Mouse (Mus musculus): ENCODE data around the gene Trim71. TPM values are rescaled to one million over a fixed set of nuclear protein-coding genes. Genes with fewer than 3 reads are reported as not detected.

Trim71 gene
- polyA plus RNA-seq, 1 experiment from 2014 or later: 1.7 TPM

- no peak overlapping the region for H3K4me3 ChIP-seq
- H3K27ac ChIP-seq: peak overlapping the region; percentile 51; the same call in 1 of the 2 replicates
Measured at GRCm38 (mm10) chr9:114536628-114537027, 27.5 kb downstream of the Trim71 start.

GRCm38 (mm10) chr9:114534747-114535517 lies 29.2 kb downstream of the Trim71 start:
- H3K4me3 ChIP-seq: no peak overlapping the region
- H3K4me2 ChIP-seq: no peak overlapping the region
- H3K4me1 ChIP-seq: peaks cover 42% of the 10 kb centered on the region
- WGBS (ENCODE audit: insufficient replicate concordance): 68% methylated on average over 9 of the region's 9 CpGs
- H3K9me3 ChIP-seq (replicated peaks): no peaks in the 10 kb centered on the region
- no peaks in the 10 kb centered on the region for H3K27me3 ChIP-seq (replicated peaks)
- H3K9ac ChIP-seq: no peak overlapping the region
- no peak for ATAC-seq
- no peaks in the 10 kb centered on the region for H3K36me3 ChIP-seq
- H3K27ac ChIP-seq: no peak overlapping the region

More at GRCm38 (mm10) chr9:114536628-114537027, 27.5 kb downstream of the Trim71 start:
- Histone ChIP-seq H3K9ac (no peak overlapping the region), H3K36me3 (no peaks in the 10 kb centered on the region), H3K27me3 (replicated peaks) (no peaks in the 10 kb centered on the region), H3K4me1 (peaks cover 48% of the 10 kb centered on the region), H3K9me3 (replicated peaks) (no peaks in the 10 kb centered on the region), H3K4me2 (no peak overlapping the region)
- ATAC-seq: 0 out of 2 replicates have a peak, but pooled peaks have one; percentile 13
- 56% methylated on average over 2 of the region's 2 CpGs for WGBS (ENCODE audit: insufficient replicate concordance)

GRCm38 (mm10) chr9:114533848-114534247 lies 30.3 kb downstream of the Trim71 start:
- 58% methylated on average over 4 of the region's 4 CpGs for WGBS (ENCODE audit: insufficient replicate concordance)
- no peak overlapping the region for H3K27ac ChIP-seq
- no peaks in the 10 kb centered on the region for H3K36me3 ChIP-seq

GRCm38 (mm10) chr9:114531276-114531675 lies 32.9 kb downstream of the Trim71 start:
- H3K4me2 ChIP-seq: no peak overlapping the region

More at GRCm38 (mm10) chr9:114533848-114534247, 30.3 kb downstream of the Trim71 start:
- Histone ChIP-seq H3K4me3 (no peak overlapping the region), H3K27me3 (replicated peaks) (no peaks in the 10 kb centered on the region), H3K4me1 (peaks cover 42% of the 10 kb centered on the region), H3K9me3 (replicated peaks) (no peaks in the 10 kb centered on the region), H3K4me2 (no peak overlapping the region), H3K9ac (no peak overlapping the region)
- peak; percentile 57 for ATAC-seq

GRCm38 (mm10) chr9:114528680-114529048 lies 35.5 kb downstream of the Trim71 start:
- H3K9me3 ChIP-seq (replicated peaks): no peaks in the 10 kb centered on the region
- no peak overlapping the region for H3K9ac ChIP-seq
- WGBS (ENCODE audit: insufficient replicate concordance): 56% methylated on average over 9 of the region's 9 CpGs
- no peak overlapping the region; the same call in 1 of the 2 replicates for H3K4me2 ChIP-seq
- H3K36me3 ChIP-seq: no peaks in the 10 kb centered on the region
- H3K27ac ChIP-seq: no peak overlapping the region; the same call in 1 of the 2 replicates
- no peak for ATAC-seq
- no peaks in the 10 kb centered on the region for H3K27me3 ChIP-seq (replicated peaks)
- H3K4me3 ChIP-seq: no peak overlapping the region
- peaks cover 41% of the 10 kb centered on the region for H3K4me1 ChIP-seq

More at GRCm38 (mm10) chr9:114531276-114531675, 32.9 kb downstream of the Trim71 start:
- H3K27ac ChIP-seq: no peak overlapping the region
- H3K4me3 ChIP-seq: no peak overlapping the region
- no peak overlapping the region for H3K9ac ChIP-seq
- no peak for ATAC-seq
- peaks cover 45% of the 10 kb centered on the region for H3K4me1 ChIP-seq
- WGBS (ENCODE audit: insufficient replicate concordance): 63% methylated on average over 11 of the region's 11 CpGs
- no peaks in the 10 kb centered on the region for H3K36me3 ChIP-seq
- no peaks in the 10 kb centered on the region for H3K9me3 ChIP-seq (replicated peaks)
- H3K27me3 ChIP-seq (replicated peaks): no peaks in the 10 kb centered on the region

- Histone ChIP-seq H3K27ac (no peak overlapping the region; the same call in 1 of the 2 replicates), H3K9me3 (replicated peaks) (no peaks in the 10 kb centered on the region)
- ATAC-seq: peak; percentile 48; the same call in 1 of the 2 replicates
Measured at GRCm38 (mm10) chr9:114527992-114528679, 36.0 kb downstream of the Trim71 start.

GRCm38 (mm10) chr9:114527085-114527484 lies 37.1 kb downstream of the Trim71 start:
- Histone ChIP-seq H3K4me3 (peak overlapping the region; percentile 19), H3K27ac (peak overlapping the region; percentile 71), H3K4me2 (peak overlapping the region; percentile 64), H3K36me3 (no peaks in the 10 kb centered on the region), H3K4me1 (peaks cover 33% of the 10 kb centered on the region), H3K9me3 (replicated peaks) (no peaks in the 10 kb centered on the region), H3K9ac (no peak overlapping the region), H3K27me3 (replicated peaks) (no peaks in the 10 kb centered on the region)
- WGBS (ENCODE audit: insufficient replicate concordance): 4% methylated on average over 16 of the region's 16 CpGs
- ATAC-seq: no peak

More at GRCm38 (mm10) chr9:114527992-114528679, 36.0 kb downstream of the Trim71 start:
- Histone ChIP-seq H3K27me3 (replicated peaks) (no peaks in the 10 kb centered on the region), H3K4me3 (no peak overlapping the region), H3K36me3 (no peaks in the 10 kb centered on the region), H3K4me1 (peaks cover 38% of the 10 kb centered on the region), H3K4me2 (peak overlapping the region; percentile 64), H3K9ac (no peak overlapping the region)
- 30% methylated on average over 17 of the region's 17 CpGs for WGBS (ENCODE audit: insufficient replicate concordance)

GRCm38 (mm10) chr9:114526581-114526980 lies 37.6 kb downstream of the Trim71 start:
- Histone ChIP-seq H3K9me3 (replicated peaks) (no peaks in the 10 kb centered on the region), H3K4me3 (peak overlapping the region; percentile 19)
- no peak for ATAC-seq

GRCm38 (mm10) chr9:114525891-114526290 lies 38.3 kb downstream of the Trim71 start:
- Histone ChIP-seq H3K27me3 (replicated peaks) (no peaks in the 10 kb centered on the region), H3K4me2 (no peak overlapping the region), H3K36me3 (no peaks in the 10 kb centered on the region), H3K9ac (no peak overlapping the region), H3K9me3 (replicated peaks) (no peaks in the 10 kb centered on the region), H3K4me3 (no peak overlapping the region), H3K4me1 (peaks cover 31% of the 10 kb centered on the region), H3K27ac (no peak overlapping the region)
- no peak for ATAC-seq
- 46% methylated on average over 8 of the region's 8 CpGs for WGBS (ENCODE audit: insufficient replicate concordance)

More at GRCm38 (mm10) chr9:114526581-114526980, 37.6 kb downstream of the Trim71 start:
- WGBS (ENCODE audit: insufficient replicate concordance): 50% methylated on average over 8 of the region's 8 CpGs
- Histone ChIP-seq H3K36me3 (no peaks in the 10 kb centered on the region), H3K27ac (peak overlapping the region; percentile 71), H3K4me2 (peak overlapping the region; percentile 64), H3K9ac (no peak overlapping the region), H3K4me1 (peaks cover 33% of the 10 kb centered on the region), H3K27me3 (replicated peaks) (no peaks in the 10 kb centered on the region)

GRCm38 (mm10) chr9:114525073-114525633 lies 39.0 kb downstream of the Trim71 start:
- H3K9ac ChIP-seq: no peak overlapping the region
- no peaks in the 10 kb centered on the region for H3K36me3 ChIP-seq
- no peak overlapping the region for H3K27ac ChIP-seq
- no peaks in the 10 kb centered on the region for H3K27me3 ChIP-seq (replicated peaks)
- no peak overlapping the region for H3K4me3 ChIP-seq
- H3K4me1 ChIP-seq: peaks cover 28% of the 10 kb centered on the region
- no peak for ATAC-seq
- no peak overlapping the region for H3K4me2 ChIP-seq
- no peaks in the 10 kb centered on the region for H3K9me3 ChIP-seq (replicated peaks)
- 71% methylated on average over 14 of the region's 15 CpGs for WGBS (ENCODE audit: insufficient replicate concordance)

- 75% methylated on average over 9 of the region's 9 CpGs for WGBS (ENCODE audit: insufficient replicate concordance)
Measured at GRCm38 (mm10) chr9:114522501-114522900, 41.7 kb downstream of the Trim71 start.

GRCm38 (mm10) chr9:114522041-114522440 lies 42.1 kb downstream of the Trim71 start:
- no peak for ATAC-seq
- Histone ChIP-seq H3K27me3 (replicated peaks) (no peaks in the 10 kb centered on the region), H3K4me2 (no peak overlapping the region), H3K4me3 (no peak overlapping the region), H3K36me3 (no peaks in the 10 kb centered on the region), H3K9ac (no peak overlapping the region), H3K27ac (no peak overlapping the region), H3K4me1 (peaks cover 14% of the 10 kb centered on the region), H3K9me3 (replicated peaks) (no peaks in the 10 kb centered on the region)
- 42% methylated on average over 5 of the region's 5 CpGs for WGBS (ENCODE audit: insufficient replicate concordance)

More at GRCm38 (mm10) chr9:114522501-114522900, 41.7 kb downstream of the Trim71 start:
- H3K9ac ChIP-seq: no peak overlapping the region
- no peaks in the 10 kb centered on the region for H3K36me3 ChIP-seq
- no peak overlapping the region for H3K27ac ChIP-seq
- no peak overlapping the region for H3K4me3 ChIP-seq
- H3K27me3 ChIP-seq (replicated peaks): no peaks in the 10 kb centered on the region
- H3K4me1 ChIP-seq: peaks cover 17% of the 10 kb centered on the region
- H3K9me3 ChIP-seq (replicated peaks): no peaks in the 10 kb centered on the region
- no peak overlapping the region for H3K4me2 ChIP-seq
- peak; percentile 61 for ATAC-seq
